Mouse (Mus musculus) Muller cell, postnatal 12 days (primary cell): Measurements from ENCODE around the gene Cdkl4.
"Not testable (repeated sequence)": the region's sequence is repeated elsewhere in the genome, so short reads cannot be mapped to it uniquely, and the experiment has no call there.

Source experiments
- DNase-seq: peaks from one replicate; pipeline ENCODE4 v3.0.0-alpha.2; 2015; ENCODE audit errors: inconsistent ontology term

The Cdkl4 gene

GRCm38 (mm10) chr17:80563762-80564610 is 13.6 kb downstream of the Cdkl4 start:
- not testable (repeated sequence) for DNase-seq

- DNase-seq = peak; percentile 27
Observed at GRCm38 (mm10) chr17:80562792-80563191, 14.8 kb downstream of the Cdkl4 start.

GRCm38 (mm10) chr17:80560669-80561401 is 16.8 kb downstream of the Cdkl4 start:
- DNase-seq = peak; percentile 61

- DNase-seq = no peak
Observed at GRCm38 (mm10) chr17:80559745-80560144, 17.9 kb downstream of the Cdkl4 start.

GRCm38 (mm10) chr17:80559050-80559449 is 18.6 kb downstream of the Cdkl4 start:
- peak; percentile 12 for DNase-seq

GRCm38 (mm10) chr17:80558583-80558982 is 19.0 kb downstream of the Cdkl4 start:
- DNase-seq = no peak

- no peak for DNase-seq
Observed at GRCm38 (mm10) chr17:80557461-80557860, 20.2 kb downstream of the Cdkl4 start.

- DNase-seq = peak; percentile 82
Observed at GRCm38 (mm10) chr17:80553318-80554270, 24.0 kb downstream of the Cdkl4 start.

GRCm38 (mm10) chr17:80552653-80553052 is 25.0 kb downstream of the Cdkl4 start:
- DNase-seq = no peak

GRCm38 (mm10) chr17:80550981-80551380 is 26.6 kb downstream of the Cdkl4 start:
- no peak for DNase-seq

- DNase-seq = no peak
Observed at GRCm38 (mm10) chr17:80546846-80547245, 30.8 kb downstream of the Cdkl4 start.

- DNase-seq = no peak
Observed at GRCm38 (mm10) chr17:80546227-80546626, 31.4 kb downstream of the Cdkl4 start.

GRCm38 (mm10) chr17:80543646-80544045 is 34.0 kb downstream of the Cdkl4 start:
- no peak for DNase-seq

- DNase-seq = peak; percentile 71
Observed at GRCm38 (mm10) chr17:80537136-80537535, 40.5 kb downstream of the Cdkl4 start.

GRCm38 (mm10) chr17:80535633-80536032 is 42.0 kb downstream of the Cdkl4 start:
- no peak for DNase-seq

GRCm38 (mm10) chr17:80531351-80531750 is 46.3 kb downstream of the Cdkl4 start:
- not testable (repeated sequence) for DNase-seq

GRCm38 (mm10) chr17:80523231-80523630 is 54.4 kb downstream of the Cdkl4 start:
- no peak for DNase-seq

GRCm38 (mm10) chr17:80522229-80522556 is 55.4 kb downstream of the Cdkl4 start:
- no peak for DNase-seq

- DNase-seq = no peak
Observed at GRCm38 (mm10) chr17:80521521-80522228, 55.9 kb downstream of the Cdkl4 start.

GRCm38 (mm10) chr17:80520537-80520936 is 57.1 kb downstream of the Cdkl4 start:
- no peak for DNase-seq

GRCm38 (mm10) chr17:80518811-80519210 is 58.8 kb downstream of the Cdkl4 start:
- no peak for DNase-seq
